Mouse (Mus musculus) brown adipose tissue, adult 24 weeks (tissue): Measurements from ENCODE around the gene Foxl1. TPM values are rescaled to one million over a fixed set of nuclear protein-coding genes. Genes with fewer than 3 reads are reported as not detected.

ENCODE experiments used
- H3K27ac ChIP-seq: fragments of 200-500 bp; replicated peaks from 2 replicates; pipeline ENCODE4 v1.5.1; 2012; ENCODE audit warnings: low read depth, mild to moderate bottlenecking, low read length
- H3K4me1 ChIP-seq: fragments of 200-500 bp; 2 replicates; pipeline ENCODE4 v1.6.1; 2012; ENCODE audit warnings: low read length, mixed read lengths; ENCODE audit not compliant: control insufficient read depth, insufficient read depth, insufficient read length
- H3K4me3 ChIP-seq: fragments of 200-500 bp; 2 replicates; pipeline ENCODE4 v1.5.1; 2012; ENCODE audit warnings: low read depth, mild to moderate bottlenecking, low read length, moderate library complexity; ENCODE audit not compliant: insufficient read depth
- polyA plus RNA-seq: library from polyadenylated mRNA; stranded (reverse); fragments of >200 nt; gene quantifications from 2 replicates; pipeline ENCODE4 v1.2.4, GENCODE M21; 2012; ENCODE audit not compliant: missing spikeins, insufficient read depth, insufficient read length

The Foxl1 gene
- polyA plus RNA-seq, 1 experiment, result not detected

GRCm38 (mm10) chr8:121116591-121117185 lies 11.1 kb upstream of the Foxl1 start:
- H3K27ac ChIP-seq, result no peak overlapping the region
- no peaks in the 10 kb centered on the region for H3K4me1 ChIP-seq
- peak overlapping the region; percentile 75 for H3K4me3 ChIP-seq

GRCm38 (mm10) chr8:121117186-121117651 lies 10.5 kb upstream of the Foxl1 start:
- Histone ChIP-seq H3K4me3 (peak overlapping the region; percentile 75), H3K4me1 (no peaks in the 10 kb centered on the region), H3K27ac (no peak overlapping the region)

- Histone ChIP-seq H3K27ac (no peak overlapping the region), H3K4me1 (no peaks in the 10 kb centered on the region), H3K4me3 (no peak overlapping the region)
Observed at GRCm38 (mm10) chr8:121117906-121118305, 9.8 kb upstream of the Foxl1 start.

- H3K4me3 ChIP-seq, result no peak overlapping the region
- no peak overlapping the region for H3K27ac ChIP-seq
- no peaks in the 10 kb centered on the region for H3K4me1 ChIP-seq
Observed at GRCm38 (mm10) chr8:121118634-121119420, 8.9 kb upstream of the Foxl1 start.

- Histone ChIP-seq H3K27ac (no peak overlapping the region), H3K4me1 (no peaks in the 10 kb centered on the region), H3K4me3 (no peak overlapping the region)
Observed at GRCm38 (mm10) chr8:121119635-121120455, 7.9 kb upstream of the Foxl1 start.

- H3K27ac ChIP-seq, result no peak overlapping the region
- no peak overlapping the region for H3K4me3 ChIP-seq
- 0 out of 2 replicates have a peak, but pooled peaks cover 4% of the 10 kb centered on the region for H3K4me1 ChIP-seq
Observed at GRCm38 (mm10) chr8:121120456-121121419, 7.0 kb upstream of the Foxl1 start.

- Histone ChIP-seq H3K4me1 (0 out of 2 replicates have a peak, but pooled peaks cover 4% of the 10 kb centered on the region), H3K4me3 (no peak overlapping the region), H3K27ac (no peak overlapping the region)
Observed at GRCm38 (mm10) chr8:121121704-121122103, 6.0 kb upstream of the Foxl1 start.

- no peak overlapping the region for H3K4me3 ChIP-seq
- H3K27ac ChIP-seq, result no peak overlapping the region
- H3K4me1 ChIP-seq, result 0 out of 2 replicates have a peak, but pooled peaks cover 4% of the 10 kb centered on the region
Observed at GRCm38 (mm10) chr8:121122368-121122767, 5.4 kb upstream of the Foxl1 start.

- no peak overlapping the region for H3K27ac ChIP-seq
- H3K4me3 ChIP-seq, result no peak overlapping the region
- H3K4me1 ChIP-seq, result peaks cover 4% of the 10 kb centered on the region; the same call in 1 of the 2 replicates
Observed at GRCm38 (mm10) chr8:121123113-121123512, 4.6 kb upstream of the Foxl1 start.

GRCm38 (mm10) chr8:121124547-121125239 lies 3.0 kb upstream of the Foxl1 start:
- H3K27ac ChIP-seq, result no peak overlapping the region
- H3K4me3 ChIP-seq, result no peak overlapping the region
- H3K4me1 ChIP-seq, result peaks cover 4% of the 10 kb centered on the region; the same call in 1 of the 2 replicates

- peaks cover 4% of the 10 kb centered on the region; the same call in 1 of the 2 replicates for H3K4me1 ChIP-seq
- H3K27ac ChIP-seq, result no peak overlapping the region
- peak overlapping the region; percentile 43 for H3K4me3 ChIP-seq
Observed at GRCm38 (mm10) chr8:121125311-121125876, 2.3 kb upstream of the Foxl1 start.

GRCm38 (mm10) chr8:121126191-121126590 lies 1.5 kb upstream of the Foxl1 start:
- peaks cover 4% of the 10 kb centered on the region; the same call in 1 of the 2 replicates for H3K4me1 ChIP-seq
- H3K4me3 ChIP-seq, result no peak overlapping the region; the same call in 1 of the 2 replicates
- no peak overlapping the region for H3K27ac ChIP-seq

- no peak overlapping the region for H3K4me3 ChIP-seq
- H3K4me1 ChIP-seq, result peaks cover 4% of the 10 kb centered on the region; the same call in 1 of the 2 replicates
- no peak overlapping the region for H3K27ac ChIP-seq
Observed at GRCm38 (mm10) chr8:121126694-121127093, 1.0 kb upstream of the Foxl1 start.
